Mouse (Mus musculus): ENCODE data around the gene Mast4. TPM values are rescaled to one million over a fixed set of nuclear protein-coding genes. Genes with fewer than 3 reads are reported as not detected.

Gene Mast4
- polyA plus RNA-seq, 1 experiment: 0.27 TPM

DNA sequence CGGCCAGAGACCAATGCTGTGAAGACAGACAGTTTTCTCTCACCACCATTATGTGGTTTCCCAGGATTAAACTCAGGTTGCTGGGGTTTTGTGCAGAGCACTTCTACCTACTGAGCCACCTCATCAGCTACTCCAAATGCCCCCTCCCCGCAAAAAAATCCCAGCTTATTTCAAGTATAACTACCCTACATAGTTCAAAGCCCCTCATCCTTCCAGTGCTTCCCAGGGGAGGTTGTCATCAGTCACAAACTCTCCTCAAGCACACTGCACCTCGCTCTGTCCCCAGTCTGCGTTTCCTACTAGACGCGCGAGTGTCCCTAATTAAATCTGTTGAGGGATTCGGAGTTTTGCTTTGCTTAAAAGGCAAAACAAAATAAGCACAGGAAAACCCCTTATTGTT is 446.1 kb downstream of the Mast4 start:
- Histone ChIP-seq H3K4me3 (ENCODE audit: insufficient read depth, low read length) (no peak overlapping the region), H3K27ac (ENCODE audit: insufficient read depth, low read depth, low read length) (no peak overlapping the region), H3K4me1 (ENCODE audit: control insufficient read depth, insufficient read depth, low read length) (peaks cover 29% of the 10 kb centered on the region)
- no peak for TF ChIP-seq CTCF (IDR thresholded peaks at IDR 0.05; ENCODE audit: low read depth, low read length)
- TF ChIP-seq POLR2A (IDR thresholded peaks at IDR 0.05; ENCODE audit: borderline replicate concordance, low read depth, low read length): no peak

DNA sequence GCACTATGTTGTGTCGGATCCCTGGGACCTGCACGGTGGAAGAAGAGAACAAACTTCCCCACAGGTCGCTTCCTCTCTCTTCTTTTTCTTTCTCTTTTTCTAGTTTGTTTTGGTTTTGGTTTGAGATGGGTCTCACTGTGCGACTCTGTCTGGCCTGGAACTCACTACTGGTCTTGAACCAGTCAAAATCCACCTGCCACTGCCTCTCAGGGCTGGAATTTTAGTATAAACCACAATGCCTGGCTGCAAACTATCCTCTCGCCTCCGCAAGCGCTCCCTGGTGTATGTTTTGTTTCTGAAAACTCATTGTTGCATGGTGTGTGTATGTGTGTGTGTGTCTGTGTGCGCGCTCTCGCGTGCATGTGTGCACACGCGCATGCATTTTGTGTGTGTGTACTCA is 446.8 kb downstream of the Mast4 start:
- peaks cover 29% of the 10 kb centered on the region for H3K4me1 ChIP-seq (ENCODE audit: control insufficient read depth, insufficient read depth, low read length)
- no peak overlapping the region for H3K4me3 ChIP-seq (ENCODE audit: insufficient read depth, low read length)
- TF ChIP-seq POLR2A (IDR thresholded peaks at IDR 0.05; ENCODE audit: borderline replicate concordance, low read depth, low read length) (no peak), CTCF (IDR thresholded peaks at IDR 0.05; ENCODE audit: low read depth, low read length) (no peak)
- H3K27ac ChIP-seq (ENCODE audit: insufficient read depth, low read depth, low read length): no peak overlapping the region

DNA sequence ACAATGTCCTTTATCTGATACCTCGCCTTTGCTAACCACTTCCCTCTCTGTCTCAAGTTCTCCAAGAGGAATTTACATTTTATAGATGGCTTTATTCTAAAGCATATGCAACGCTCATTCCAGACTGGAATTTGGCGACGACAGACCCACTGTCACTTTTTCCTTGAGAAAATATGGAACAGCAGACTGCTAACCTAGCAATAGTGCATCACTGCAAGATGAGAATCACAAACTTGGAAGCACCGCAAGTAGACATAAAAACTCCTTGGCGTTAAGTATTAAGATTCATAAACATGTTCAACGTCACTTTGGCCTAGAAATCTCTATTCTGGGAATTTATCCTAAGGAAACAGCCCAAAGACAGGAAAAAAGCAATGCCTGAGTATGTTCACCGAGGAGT is 447.5 kb downstream of the Mast4 start:
- Histone ChIP-seq H3K4me3 (ENCODE audit: insufficient read depth, low read length) (no peak overlapping the region), H3K27ac (ENCODE audit: insufficient read depth, low read depth, low read length) (no peak overlapping the region), H3K4me1 (ENCODE audit: control insufficient read depth, insufficient read depth, low read length) (peaks cover 29% of the 10 kb centered on the region)
- TF ChIP-seq CTCF (IDR thresholded peaks at IDR 0.05; ENCODE audit: low read depth, low read length): no peak
- no peak for TF ChIP-seq POLR2A (IDR thresholded peaks at IDR 0.05; ENCODE audit: borderline replicate concordance, low read depth, low read length)

DNA sequence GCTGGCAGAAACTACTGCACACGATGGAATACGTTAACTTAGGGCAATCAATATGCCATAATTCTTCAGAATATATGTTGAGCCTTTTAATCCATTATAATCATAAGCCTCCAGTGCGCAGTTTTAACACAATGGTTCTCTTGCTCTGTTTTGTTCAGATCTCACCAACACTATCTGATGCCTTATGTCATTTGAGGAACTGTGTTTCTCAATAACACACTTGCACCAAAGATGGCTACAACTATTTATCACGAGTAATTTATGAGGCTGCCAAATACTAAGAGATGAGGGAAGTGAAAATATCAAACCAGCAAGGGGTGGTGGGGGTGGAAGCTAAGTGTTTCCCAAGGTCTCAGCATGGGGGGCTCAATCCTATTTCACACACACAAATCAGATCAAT is 448.1 kb downstream of the Mast4 start:
- no peak for TF ChIP-seq POLR2A (IDR thresholded peaks at IDR 0.05; ENCODE audit: borderline replicate concordance, low read depth, low read length)
- TF ChIP-seq CTCF (IDR thresholded peaks at IDR 0.05; ENCODE audit: low read depth, low read length): no peak
- H3K4me3 ChIP-seq (ENCODE audit: insufficient read depth, low read length): no peak overlapping the region
- no peak overlapping the region for H3K27ac ChIP-seq (ENCODE audit: insufficient read depth, low read depth, low read length)
- H3K4me1 ChIP-seq (ENCODE audit: control insufficient read depth, insufficient read depth, low read length): peaks cover 29% of the 10 kb centered on the region

DNA sequence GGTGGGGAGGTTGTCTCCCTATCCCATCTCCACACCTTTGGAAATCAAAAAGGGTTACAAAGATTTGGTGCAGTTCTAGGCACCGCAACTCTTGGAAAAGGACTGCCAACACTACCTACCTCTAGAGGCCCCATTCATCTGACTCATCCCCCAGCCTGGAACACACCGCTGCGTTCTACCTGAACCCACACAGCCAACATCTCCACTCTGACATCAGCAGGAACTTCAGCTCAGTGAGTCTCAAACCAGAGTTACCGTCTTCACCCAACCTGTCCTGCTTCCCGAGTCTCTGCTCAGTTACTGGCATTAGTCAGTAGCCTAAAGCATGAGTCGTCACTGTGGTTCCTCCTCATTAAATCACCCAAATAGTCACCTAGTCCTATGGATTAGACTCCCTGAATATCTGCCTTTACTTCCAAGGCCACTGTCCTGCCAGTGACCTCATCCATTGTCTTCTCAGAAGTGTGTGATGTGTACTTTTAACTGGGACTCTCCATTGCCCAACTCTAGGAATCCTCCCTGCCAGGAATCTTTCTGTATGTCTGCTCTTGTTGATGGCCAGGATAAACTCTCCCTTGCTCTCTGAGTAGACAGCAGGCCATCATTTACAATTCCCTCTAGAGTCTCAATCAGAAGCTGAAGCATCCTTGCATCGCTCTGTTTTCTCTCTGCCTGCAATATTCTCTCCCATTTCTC is 453.8 kb downstream of the Mast4 start:
- peaks cover 4% of the 10 kb centered on the region for H3K4me1 ChIP-seq (ENCODE audit: control insufficient read depth, insufficient read depth, low read length)
- TF ChIP-seq POLR2A (IDR thresholded peaks at IDR 0.05; ENCODE audit: borderline replicate concordance, low read depth, low read length) (no peak), CTCF (IDR thresholded peaks at IDR 0.05; ENCODE audit: low read depth, low read length) (no peak)
- no peak overlapping the region for H3K4me3 ChIP-seq (ENCODE audit: insufficient read depth, low read length)
- no peak overlapping the region for H3K27ac ChIP-seq (ENCODE audit: insufficient read depth, low read depth, low read length)

DNA sequence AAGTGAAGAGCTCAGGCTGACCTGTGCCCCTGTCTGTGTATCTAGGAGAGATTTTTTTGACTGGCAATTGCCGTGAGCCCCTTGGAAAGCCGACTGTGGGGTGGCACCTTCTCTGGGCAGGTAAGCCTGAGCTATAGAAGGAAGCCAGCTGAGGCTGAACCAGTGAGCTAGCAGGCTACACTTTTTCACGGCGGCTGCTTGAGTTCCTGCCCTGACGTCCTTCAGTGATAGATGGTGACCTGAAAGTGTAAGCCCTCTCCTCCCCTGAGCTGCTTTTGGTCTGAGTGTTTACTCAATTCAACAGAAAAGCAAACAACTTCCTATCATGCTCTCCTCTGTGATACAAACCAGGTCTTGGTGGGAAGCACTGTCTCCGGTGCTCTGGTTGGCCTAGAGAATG is 455.7 kb downstream of the Mast4 start:
- TF ChIP-seq CTCF (IDR thresholded peaks at IDR 0.05; ENCODE audit: low read depth, low read length) (no peak), POLR2A (IDR thresholded peaks at IDR 0.05; ENCODE audit: borderline replicate concordance, low read depth, low read length) (no peak)
- H3K4me3 ChIP-seq (ENCODE audit: insufficient read depth, low read length): no peak overlapping the region
- no peak overlapping the region for H3K27ac ChIP-seq (ENCODE audit: insufficient read depth, low read depth, low read length)
- no peaks in the 10 kb centered on the region for H3K4me1 ChIP-seq (ENCODE audit: control insufficient read depth, insufficient read depth, low read length)

DNA sequence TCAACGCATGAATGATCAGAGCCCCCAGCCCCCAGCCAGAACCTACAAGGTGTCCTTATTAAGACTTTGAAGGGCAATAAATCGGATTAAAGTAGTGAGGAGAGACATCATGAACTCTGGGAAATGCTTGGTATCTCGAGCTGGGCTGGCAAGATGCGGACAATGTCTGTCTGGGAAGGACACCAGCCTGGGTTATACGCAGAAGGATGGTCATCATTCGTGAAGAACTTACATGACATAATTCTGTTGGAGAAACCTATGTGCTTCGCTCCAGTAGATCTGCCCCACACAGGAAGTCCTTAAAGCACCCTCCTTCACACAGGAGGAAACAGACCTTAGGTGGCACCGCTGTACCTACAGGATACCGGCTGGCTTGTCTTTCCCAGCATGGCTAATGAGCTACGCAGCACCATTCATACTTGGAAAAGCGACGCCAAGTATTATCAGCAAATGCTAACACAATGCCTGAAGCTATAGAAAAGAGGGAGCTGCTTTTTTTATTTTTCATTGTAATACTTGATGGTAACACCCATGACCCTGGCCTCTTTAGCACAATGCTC is 456.5 kb downstream of the Mast4 start:
- no peak for TF ChIP-seq POLR2A (IDR thresholded peaks at IDR 0.05; ENCODE audit: borderline replicate concordance, low read depth, low read length)
- no peak for TF ChIP-seq CTCF (IDR thresholded peaks at IDR 0.05; ENCODE audit: low read depth, low read length)
- Histone ChIP-seq H3K4me3 (ENCODE audit: insufficient read depth, low read length) (no peak overlapping the region), H3K4me1 (ENCODE audit: control insufficient read depth, insufficient read depth, low read length) (no peaks in the 10 kb centered on the region), H3K27ac (ENCODE audit: insufficient read depth, low read depth, low read length) (no peak overlapping the region)

DNA sequence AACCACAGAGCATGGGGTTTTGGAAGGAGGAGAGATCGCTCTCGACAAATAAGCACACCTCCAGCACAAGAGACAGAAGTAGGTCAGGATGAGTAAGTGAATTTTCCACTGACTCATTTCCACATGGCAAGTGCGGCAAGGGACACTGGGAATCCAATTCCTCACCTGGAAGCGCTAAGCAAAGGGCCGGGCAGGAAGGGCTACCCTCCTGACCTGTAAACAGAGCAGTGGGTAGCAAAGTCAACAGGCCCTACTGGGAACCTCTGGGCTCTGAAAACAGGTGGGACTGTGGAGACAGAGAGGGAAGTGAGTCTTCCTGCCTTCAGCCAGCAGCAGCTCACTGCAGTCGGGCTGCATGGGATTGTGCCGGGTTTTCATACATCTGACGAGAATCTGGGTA is 457.1 kb downstream of the Mast4 start:
- TF ChIP-seq POLR2A (IDR thresholded peaks at IDR 0.05; ENCODE audit: borderline replicate concordance, low read depth, low read length) (no peak), CTCF (IDR thresholded peaks at IDR 0.05; ENCODE audit: low read depth, low read length) (no peak)
- Histone ChIP-seq H3K4me1 (ENCODE audit: control insufficient read depth, insufficient read depth, low read length) (no peaks in the 10 kb centered on the region), H3K27ac (ENCODE audit: insufficient read depth, low read depth, low read length) (no peak overlapping the region), H3K4me3 (ENCODE audit: insufficient read depth, low read length) (no peak overlapping the region)

DNA sequence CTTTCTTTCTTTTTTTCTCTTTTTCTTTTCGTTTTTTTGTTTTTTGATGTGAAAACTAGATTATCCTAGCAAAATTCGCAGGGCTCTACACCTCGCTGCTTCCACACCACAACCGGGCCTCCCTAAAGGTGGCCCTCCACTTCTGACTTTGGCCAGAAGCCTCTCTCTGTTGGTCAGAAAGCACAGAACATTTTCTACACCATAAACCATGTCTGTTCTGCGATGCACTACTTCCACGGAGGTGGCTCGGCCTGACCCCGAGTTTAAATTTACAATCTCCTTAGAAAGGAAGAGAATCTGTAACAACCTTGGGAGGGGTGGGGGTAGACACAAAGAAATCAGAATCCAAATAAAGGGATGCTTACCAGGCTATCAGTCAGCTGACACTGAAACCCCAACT is 458.8 kb downstream of the Mast4 start:
- Histone ChIP-seq H3K4me3 (ENCODE audit: insufficient read depth, low read length) (no peak overlapping the region), H3K4me1 (ENCODE audit: control insufficient read depth, insufficient read depth, low read length) (no peaks in the 10 kb centered on the region), H3K27ac (ENCODE audit: insufficient read depth, low read depth, low read length) (no peak overlapping the region)
- TF ChIP-seq CTCF (IDR thresholded peaks at IDR 0.05; ENCODE audit: low read depth, low read length) (no peak), POLR2A (IDR thresholded peaks at IDR 0.05; ENCODE audit: borderline replicate concordance, low read depth, low read length) (no peak)

DNA sequence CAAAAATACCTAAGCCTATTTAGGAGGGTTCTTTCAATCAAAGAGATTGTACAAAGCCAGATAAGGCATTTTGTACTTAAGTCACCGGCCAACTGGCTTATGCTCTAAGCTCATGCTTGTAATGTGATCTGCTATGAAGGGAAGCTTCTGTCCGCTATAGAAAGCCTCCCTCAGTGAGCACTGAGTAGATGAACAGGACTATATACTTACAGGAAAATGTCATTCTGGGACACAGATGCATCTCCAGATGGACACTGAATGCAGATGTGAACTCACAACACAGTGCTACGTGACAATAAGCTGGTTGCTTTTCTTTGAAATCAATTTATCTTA is 459.2 kb downstream of the Mast4 start:
- H3K27ac ChIP-seq (ENCODE audit: insufficient read depth, low read depth, low read length): no peak overlapping the region
- no peaks in the 10 kb centered on the region for H3K4me1 ChIP-seq (ENCODE audit: control insufficient read depth, insufficient read depth, low read length)
- H3K4me3 ChIP-seq (ENCODE audit: insufficient read depth, low read length): no peak overlapping the region
- TF ChIP-seq CTCF (IDR thresholded peaks at IDR 0.05; ENCODE audit: low read depth, low read length) (no peak), POLR2A (IDR thresholded peaks at IDR 0.05; ENCODE audit: borderline replicate concordance, low read depth, low read length) (no peak)
